Mouse (Mus musculus): ENCODE measurements at regions not wholly inside any gene's neighbourhood (a gene's known extent, or its start where the extent isn't known, plus 50 kb on each side); places are given as distances from the start of the nearest gene placed in this dataset.

DNA sequence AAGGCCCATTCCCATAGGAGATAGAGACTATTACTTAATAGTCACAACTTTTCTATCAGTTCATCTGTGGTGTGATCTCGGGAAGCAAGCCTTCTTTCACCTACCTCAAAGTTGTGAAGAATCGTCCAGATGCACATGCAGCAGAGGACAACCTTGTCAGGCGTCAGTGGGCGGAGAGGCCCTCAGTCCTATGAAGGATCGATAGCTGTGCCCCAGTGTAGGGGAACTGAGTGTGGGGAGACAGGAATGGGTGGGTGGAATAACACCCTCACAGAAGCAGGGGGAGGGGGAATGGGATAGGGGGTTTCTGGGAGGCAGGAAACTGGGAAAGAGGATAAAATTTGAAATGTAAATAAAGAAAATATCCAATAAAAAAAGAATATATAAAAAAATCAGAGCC, 133.5 kb upstream of the Nrxn1 start:
- in situ Hi-C loops (cut with MboI, MseI) = loop anchor here (25.0 kb wide), 1 partner anchor 1311 kb away; no protein-coding TSS in a partner anchor

DNA sequence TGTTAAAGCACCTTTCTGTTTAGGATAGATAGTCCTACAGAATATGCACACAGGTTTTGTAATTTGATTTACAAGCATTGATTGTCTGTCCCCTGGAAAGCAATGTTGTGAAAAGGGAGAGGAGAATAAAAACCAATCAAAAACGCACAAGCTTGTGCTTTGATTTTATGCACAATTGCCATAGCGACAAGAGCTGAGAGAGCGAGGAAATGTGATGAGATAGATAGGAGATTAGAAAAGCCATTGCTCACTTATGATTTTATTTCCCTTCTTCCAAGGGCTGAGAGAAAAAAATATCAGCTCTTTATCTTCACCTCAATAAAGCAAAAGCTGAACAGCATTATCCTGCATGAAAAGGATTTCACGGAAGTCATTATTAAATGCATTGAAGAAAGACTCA, 133.0 kb upstream of the Nrxn1 start:
- in situ Hi-C loops (cut with MboI, MseI) = loop anchor here (25.0 kb wide), 1 partner anchor 1311 kb away; no protein-coding TSS in a partner anchor

DNA sequence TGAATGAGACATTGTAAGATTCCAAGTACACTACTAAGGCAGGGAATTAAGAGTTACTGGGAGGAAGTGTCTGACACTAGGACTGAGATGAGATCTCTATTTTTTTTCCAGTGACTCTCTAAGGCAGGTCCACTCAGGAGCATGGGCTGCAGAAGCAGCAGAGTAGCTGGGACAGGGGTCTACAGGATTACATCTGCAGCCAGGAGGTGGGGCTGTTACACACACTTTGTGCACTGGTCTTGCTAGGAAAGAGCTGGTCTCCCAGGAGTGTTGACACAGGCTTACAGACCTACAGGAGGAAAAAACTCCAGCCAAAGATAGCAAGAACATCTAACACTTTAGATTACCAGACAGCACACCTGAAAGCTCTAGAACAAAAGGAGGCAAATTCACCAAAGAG, 123.6 kb upstream of the Nrxn1 start:
- in situ Hi-C loops (cut with MboI, MseI) = loop anchor here (10.0 kb wide), 1 partner anchor 1468 kb away; no protein-coding TSS in a partner anchor

DNA sequence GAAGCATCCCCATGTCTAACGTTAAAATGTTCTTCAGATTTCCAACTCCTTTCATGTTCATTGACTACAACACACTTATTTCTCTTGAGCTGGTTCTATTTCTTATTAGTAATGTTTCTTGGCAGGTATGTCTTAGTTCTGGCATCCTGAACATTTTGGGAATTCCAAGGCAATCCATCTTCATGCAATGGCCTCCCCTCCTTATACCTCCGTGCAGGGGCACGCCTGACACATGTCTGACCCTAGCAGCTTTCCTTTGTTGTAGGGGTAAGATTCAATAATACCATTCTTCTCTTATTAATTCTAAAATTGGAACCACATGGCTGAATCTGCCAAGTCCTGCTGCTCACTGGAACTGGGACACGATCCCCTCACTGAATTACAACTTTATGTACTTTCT, 89.7 kb upstream of the Nrxn1 start:
- in situ Hi-C loops (cut with MboI, MseI) = no loop called here

DNA sequence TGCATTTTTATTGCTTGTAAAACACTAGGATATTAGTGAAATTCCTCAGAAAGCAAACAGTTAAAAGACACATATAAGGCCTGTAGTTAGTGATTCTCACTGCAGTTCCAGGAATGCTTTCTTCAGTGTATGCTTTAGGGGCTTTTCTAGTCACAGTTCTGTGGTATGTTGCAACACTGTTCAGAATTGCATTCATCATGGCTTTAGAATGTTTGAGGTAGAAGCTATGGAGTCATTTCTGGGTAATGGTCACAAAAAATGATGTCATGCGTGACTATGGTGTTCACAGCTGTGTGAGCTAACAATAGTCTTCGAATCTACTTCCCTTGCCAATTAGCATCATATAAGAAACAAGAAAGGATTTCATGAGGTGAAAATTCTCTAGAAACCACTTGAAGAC, 69.0 kb upstream of the Nrxn1 start:
- in situ Hi-C loops (cut with MboI, MseI) = no loop called here

Measured in T-helper 1 cell (primary cell).